Mouse (Mus musculus) pancreas, adult 10 weeks (tissue): ENCODE results near the gene Bcas1. TPM values are rescaled to one million over a fixed set of nuclear protein-coding genes. Genes with fewer than 3 reads are reported as not detected.

ENCODE experiments used
- polyA plus RNA-seq: library from polyadenylated mRNA; stranded (reverse); fragments of 350-450 nt; fragmentation: Illumina TruSeq; extraction: RNeasy Lipid Tissue Mini Kit (QIAGEN cat#74804); gene quantifications from one replicate; pipeline ENCODE4 v1.2.3, GENCODE M21; 2015; ENCODE audit warnings: low read depth, low replicate concordance; ENCODE audit not compliant: insufficient read depth

The Bcas1 gene
- polyA plus RNA-seq: 0.65 TPM

GRCm38 (mm10) chr2:170427704-170428103 lies at the start of gene Bcas1:
TSS of gene Bcas1 (minus strand) at chr2:170427845.

Other genes with a start within 250 kb of the Bcas1 start
- 5.2 TPM for gene Pfdn4, start 68.6 kb upstream of the Bcas1 start, polyA plus RNA-seq
- not detected for gene Cyp24a1, start 69.3 kb upstream of the Bcas1 start, polyA plus RNA-seq
- gene 4930470P17Rik, start 174.2 kb upstream of the Bcas1 start, polyA plus RNA-seq: not detected